Mouse (Mus musculus) c-Kit-positive CD71-positive TER-119-negative erythroid progenitor cells, embryonic 14.5 days (primary cell): ENCODE results near the gene Gpha2.
A peak's percentile ranks its signal among the peaks of the same experiment; 100 is the strongest.

ENCODE experiments used
- DNase-seq: peaks from one replicate; pipeline ENCODE4 v3.0.0-alpha.2; 2013; ENCODE audit warnings: low read depth

Gpha2 gene

DNA sequence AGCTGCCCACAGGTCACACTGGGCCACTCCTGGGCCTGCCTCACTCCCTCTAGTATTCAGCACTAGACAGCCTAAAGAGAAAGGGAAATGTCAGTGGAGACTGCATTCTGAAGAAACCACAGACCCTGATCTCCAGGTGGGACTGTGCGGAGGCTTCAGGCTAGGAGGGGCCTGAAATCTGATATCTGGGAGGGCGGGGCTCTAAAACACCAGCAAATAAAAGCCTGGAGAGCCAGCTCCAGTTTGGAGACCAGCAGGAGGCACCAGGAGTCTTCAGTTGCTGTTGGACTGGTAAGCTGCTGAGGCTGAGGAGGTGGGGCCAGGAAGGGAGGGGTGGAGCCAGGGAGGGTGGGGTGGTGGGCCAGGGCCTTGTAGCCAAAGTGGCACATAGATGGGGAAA lies at the start of gene Gpha2:
TSS of gene Gpha2 (plus strand) at position 246 of the 400 bp plus-strand sequence.
- DNase-seq: no peak

DNA sequence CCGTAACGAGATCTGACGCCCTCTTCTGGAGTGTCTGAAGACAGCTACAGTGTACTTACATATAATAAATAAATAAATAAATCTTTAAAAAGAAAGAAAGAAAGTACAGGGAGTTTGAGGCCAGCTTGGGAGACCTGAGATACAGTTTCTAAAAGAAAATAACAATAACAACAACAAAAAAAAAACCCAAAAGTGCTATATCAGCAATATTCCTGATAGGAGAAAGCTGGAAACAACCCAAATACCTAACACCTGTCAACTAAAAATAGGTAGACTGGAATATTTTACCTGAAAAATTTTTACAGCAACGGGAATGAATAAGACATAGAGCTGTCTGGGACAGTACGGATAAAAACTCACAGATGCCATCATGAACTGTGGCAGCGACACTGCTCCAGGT lies 47.4 kb upstream of the Gpha2 start:
- DNase-seq: no peak

GRCm38 (mm10) chr19:6181629-6182028 lies 44.6 kb upstream of the Gpha2 start:
- DNase-seq: peak; percentile 19

- no peak for DNase-seq
Observed at GRCm38 (mm10) chr19:6182534-6182933, 43.6 kb upstream of the Gpha2 start.

DNA sequence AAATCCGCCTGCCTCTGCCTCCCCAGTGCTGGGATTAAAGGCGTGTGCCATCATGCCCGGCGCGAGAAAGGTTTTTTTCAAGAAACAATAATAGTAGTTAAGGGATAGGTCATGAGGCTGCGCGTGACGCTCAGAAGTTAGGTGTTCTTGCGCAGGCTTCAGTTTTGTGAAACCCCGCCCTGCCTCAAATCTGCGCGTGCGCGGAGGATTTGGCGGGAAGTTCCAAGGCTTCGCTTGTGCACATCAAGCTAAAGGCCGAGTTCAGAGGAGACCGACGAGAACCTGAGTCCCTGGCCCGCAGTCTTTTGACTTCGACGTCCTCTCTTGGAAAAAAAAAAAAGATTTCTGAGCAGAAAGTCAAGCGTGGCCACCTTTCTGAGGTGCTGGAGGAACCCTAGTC lies 42.0 kb upstream of the Gpha2 start, which contains the start of gene Majin:
TSS of gene Majin (plus strand) at position 258 of the 400 bp plus-strand sequence.
- no peak for DNase-seq

GRCm38 (mm10) chr19:6204265-6204664 lies 21.9 kb upstream of the Gpha2 start:
- no peak for DNase-seq

- no peak for DNase-seq
Observed at GRCm38 (mm10) chr19:6206716-6207115, 19.5 kb upstream of the Gpha2 start.

DNA sequence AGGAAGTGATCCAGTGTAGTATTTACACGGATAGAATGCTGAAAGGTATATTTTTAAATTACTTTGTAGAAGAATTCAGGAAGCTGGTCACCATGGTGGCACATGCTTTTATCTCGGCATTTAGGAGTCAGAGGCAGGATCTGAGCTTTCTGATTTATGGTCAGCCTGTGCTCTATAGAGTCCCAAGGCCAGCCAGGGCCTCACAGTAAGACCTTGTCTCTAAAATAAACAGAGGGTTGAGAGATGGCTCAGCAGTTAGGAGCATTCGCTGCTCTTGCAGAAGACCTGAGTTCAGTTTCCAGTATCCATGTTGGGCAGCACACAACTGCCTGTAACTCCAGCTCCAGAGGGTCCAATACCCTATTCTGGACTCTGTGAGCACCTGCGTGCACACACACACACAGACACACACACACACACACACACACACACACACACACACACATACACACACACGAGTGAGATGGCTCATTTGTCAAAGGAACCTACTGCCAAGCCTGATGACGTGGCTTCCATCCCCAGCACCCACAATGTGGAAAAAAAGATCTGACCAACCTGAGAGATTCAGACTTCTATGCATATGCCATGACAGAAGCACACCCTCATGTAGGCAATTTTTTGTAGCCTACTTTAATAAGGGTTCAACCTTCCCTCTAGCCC lies 10.0 kb upstream of the Gpha2 start:
- no peak for DNase-seq

DNA sequence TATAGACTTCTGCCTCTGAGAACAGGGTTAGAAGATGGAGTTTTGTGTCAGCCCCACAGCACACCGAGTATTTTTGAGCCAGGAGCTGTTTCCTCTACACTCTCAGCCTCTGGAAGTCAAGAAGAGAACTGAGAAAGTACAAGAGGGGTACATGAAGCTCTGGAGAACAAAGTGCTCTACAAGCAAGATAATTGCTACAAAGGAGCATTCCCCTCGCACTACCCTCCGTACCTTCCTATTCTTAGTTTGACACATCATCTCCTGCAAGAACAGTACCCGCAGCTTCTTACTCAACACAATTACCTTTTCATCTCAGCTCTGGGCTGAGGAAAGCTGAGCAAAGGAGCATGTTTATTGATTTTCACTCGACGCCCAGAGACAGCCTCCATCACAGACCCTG lies 7.6 kb upstream of the Gpha2 start:
- no peak for DNase-seq

DNA sequence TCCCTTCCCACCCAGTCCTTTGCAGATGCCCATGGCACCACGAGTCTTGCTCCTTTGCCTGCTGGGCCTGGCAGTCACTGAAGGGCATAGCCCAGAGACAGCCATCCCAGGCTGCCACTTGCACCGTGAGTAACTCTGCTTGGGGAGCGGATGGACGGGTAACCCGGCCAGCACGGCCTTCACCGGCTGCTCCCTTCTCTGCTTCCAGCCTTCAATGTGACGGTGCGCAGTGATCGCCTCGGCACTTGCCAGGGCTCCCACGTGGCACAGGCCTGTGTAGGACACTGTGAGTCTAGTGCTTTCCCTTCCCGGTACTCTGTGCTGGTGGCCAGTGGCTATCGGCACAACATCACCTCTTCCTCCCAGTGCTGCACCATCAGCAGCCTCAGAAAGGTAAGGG lies 583 bp downstream of the Gpha2 start:
- DNase-seq: no peak

- no peak for DNase-seq
Observed at GRCm38 (mm10) chr19:6227864-6228263, 1.7 kb downstream of the Gpha2 start.

- no peak for DNase-seq
Observed at GRCm38 (mm10) chr19:6230411-6230810, 4.2 kb downstream of the Gpha2 start.

DNA sequence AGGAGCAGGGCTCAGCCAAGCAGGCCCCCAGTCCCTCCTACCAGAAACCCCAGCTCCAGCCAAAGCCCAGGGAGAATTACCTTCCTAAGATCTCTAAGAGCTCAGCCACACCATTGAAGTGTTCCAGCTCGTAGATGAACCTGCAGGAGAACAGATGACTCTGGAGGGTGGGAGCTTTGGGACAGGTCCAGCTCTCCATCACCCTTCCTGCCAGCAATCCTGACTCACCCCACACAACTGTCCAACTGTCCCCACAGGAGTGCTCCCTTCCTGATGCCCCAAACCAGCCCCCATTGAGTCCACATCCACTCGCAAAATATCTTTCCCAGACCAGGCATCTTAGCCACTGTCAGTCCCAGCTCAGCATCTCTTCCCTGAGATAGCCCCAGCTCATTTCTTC lies 4.9 kb downstream of the Gpha2 start:
- DNase-seq: no peak

DNA sequence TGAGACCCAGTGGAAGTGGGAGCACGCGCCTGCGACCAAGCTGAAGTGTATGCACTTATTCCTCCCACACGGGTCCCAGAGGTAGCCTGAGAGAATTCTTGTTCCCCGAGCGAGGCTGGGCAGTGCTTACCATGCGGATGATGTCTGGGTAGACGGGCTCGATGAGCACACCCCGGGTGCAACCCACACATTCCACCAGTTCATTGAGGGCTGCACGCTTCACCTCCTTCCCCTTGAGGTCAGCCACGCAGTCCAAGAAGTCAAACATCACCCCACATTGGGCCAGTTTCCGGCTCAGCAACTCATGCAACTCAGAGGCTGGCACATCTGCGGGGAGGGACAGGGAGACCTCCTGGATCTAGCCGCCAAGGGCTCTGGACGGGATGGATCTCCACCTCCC lies 7.5 kb downstream of the Gpha2 start:
- DNase-seq: no peak

- no peak for DNase-seq
Observed at GRCm38 (mm10) chr19:6234337-6235083, 8.3 kb downstream of the Gpha2 start.

DNA sequence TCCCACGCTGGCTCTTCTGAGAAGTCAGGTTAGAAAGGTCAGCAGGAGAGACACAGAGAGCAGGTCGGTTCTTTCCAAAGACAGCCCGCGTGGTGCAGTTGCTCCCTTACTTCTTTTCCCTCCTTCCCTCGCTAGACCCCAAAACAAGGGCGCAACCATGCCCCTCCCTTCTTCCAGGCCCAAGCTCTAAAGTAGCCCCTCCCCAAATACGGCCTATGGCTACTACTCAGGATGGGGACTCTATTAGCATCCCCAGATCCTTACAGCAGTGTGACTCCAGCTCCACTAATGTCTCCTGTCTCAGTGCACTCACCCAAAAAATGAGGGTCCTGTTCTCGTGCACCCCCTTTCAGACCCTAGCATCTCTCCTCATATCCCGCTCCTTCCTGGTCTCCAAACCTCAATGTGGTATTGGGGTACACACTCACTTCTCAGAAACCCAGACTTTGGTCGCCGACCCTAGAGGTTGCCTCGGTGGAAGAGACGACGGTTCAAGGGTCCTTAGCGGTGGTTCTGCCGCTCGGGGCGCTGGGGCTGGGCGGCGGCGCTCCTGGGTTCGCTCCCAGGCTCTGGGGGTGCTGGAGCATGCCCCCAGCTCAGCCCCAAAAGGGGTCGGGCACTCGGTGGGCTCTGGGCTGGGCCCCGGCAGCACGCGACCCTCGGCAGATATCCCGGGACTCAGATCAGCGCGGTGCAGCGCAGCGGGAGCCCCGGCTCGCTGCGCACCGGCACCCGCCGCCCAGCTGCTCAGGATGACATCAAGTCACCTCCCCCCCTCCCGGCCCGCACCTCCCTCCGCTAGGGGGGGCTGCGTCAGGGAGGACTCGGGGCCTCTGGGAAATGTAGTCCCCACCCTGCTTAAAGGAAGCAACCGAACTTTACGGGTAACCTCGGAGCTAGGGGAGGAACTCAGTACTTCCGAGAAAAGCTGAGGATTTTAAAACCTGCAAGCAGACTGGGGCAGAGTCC lies 9.2 kb downstream of the Gpha2 start, which contains the start of gene Ppp2r5b:
TSS of gene Ppp2r5b (minus strand) at position 789 of the 969 bp plus-strand sequence.
- peak; percentile 91 for DNase-seq

- peak; percentile 81 for DNase-seq
Observed at GRCm38 (mm10) chr19:6236053-6236441, 9.9 kb downstream of the Gpha2 start.

DNA sequence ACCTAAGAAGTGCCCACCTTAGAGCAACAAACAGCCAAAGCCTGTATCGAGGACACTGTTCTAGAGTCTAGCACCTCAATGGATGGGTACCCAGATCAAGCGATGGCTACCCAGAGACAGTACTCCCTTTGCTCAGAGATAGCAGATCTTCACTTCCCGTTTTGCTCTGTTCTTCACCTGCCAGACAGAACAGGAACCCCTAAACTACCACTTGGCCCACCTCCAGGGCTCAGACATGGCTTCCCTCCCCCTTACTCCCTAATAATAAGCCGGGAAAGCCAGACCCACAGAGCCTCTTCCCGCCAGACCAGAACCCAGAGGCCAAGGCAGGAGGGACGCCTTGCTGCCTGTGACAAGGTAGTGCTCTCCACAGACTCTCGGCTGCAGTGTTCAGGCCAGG lies 10.7 kb downstream of the Gpha2 start:
- no peak for DNase-seq

DNA sequence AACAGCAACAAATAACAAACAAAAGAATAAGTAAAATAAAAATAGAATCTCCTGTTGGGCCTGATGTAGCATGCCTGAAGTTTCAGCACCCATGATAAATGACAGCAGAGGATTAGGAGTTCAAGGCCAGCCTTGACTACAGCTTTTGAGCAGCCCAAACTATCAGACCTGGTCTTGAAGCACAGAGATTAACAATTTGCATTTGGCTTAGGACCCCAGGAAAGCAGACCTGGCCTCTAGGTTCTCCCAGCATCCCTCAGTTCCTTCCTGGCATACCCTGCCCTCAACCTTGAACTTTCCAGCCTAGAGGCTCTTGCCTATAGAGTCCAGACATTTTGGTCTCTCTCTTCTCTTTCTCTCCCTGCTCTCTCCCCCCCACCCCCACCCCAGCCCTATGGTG lies 12.6 kb downstream of the Gpha2 start:
- DNase-seq: no peak

DNA sequence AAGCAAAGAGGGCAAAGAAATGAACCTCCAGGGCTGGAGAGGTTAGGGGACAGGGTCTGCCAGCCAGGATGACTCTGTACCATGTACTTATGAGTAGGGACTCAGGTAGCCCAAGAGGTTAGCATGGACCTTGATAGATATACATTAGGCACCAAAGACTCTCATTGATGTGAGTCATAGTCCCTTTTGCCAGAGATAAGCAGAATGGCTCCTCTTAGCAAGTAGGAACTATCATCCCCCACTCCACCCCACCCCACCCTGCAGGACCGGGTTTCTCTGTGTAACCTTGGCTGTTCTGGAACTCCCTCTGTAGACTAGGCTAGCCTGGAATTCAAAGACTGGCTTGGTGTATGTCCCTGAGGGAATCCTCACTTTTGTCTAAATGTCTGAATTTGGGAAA lies 14.0 kb downstream of the Gpha2 start:
- DNase-seq: peak; percentile 46

DNA sequence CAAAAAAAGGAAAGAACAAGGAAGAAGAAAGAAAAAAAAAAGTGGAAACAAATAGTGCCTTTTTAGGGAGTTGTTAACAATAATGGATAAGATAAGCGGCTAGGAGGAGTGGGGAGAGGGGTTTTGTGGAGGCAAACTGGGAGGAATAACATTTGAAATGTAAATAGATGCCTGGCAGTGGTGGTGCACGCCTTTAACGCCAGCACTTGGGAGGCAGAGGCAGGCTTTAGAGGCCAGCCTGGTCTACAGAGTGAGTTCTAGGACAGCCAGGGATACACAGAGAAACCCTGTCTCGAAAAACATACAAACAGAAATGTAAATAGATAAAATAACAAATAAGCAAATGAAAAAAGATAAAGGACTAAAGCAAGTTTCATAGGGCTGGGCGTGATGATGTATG lies 14.5 kb downstream of the Gpha2 start:
- DNase-seq: no peak
